Mouse (Mus musculus): ENCODE results near the gene Msi2.
A peak's percentile ranks its signal among the peaks of the same experiment; 100 is the strongest.

Gene Msi2

GRCm38 (mm10) chr11:88448571-88448970 lies 269.7 kb downstream of the Msi2 start:
- no peak for DNase-seq (ENCODE audit: low read depth, low spot score)

- no peak for DNase-seq (ENCODE audit: low read depth, low spot score)
Measured at GRCm38 (mm10) chr11:88447350-88447749, 271.0 kb downstream of the Msi2 start.

GRCm38 (mm10) chr11:88443905-88444304 lies 274.4 kb downstream of the Msi2 start:
- DNase-seq (ENCODE audit: low read depth, low spot score), result no peak

GRCm38 (mm10) chr11:88443291-88443690 lies 275.0 kb downstream of the Msi2 start:
- DNase-seq (ENCODE audit: low read depth, low spot score), result no peak

- DNase-seq (ENCODE audit: low read depth, low spot score), result peak; percentile 25
Measured at GRCm38 (mm10) chr11:88441871-88442740, 276.2 kb downstream of the Msi2 start.

- DNase-seq (ENCODE audit: low read depth, low spot score), result no peak
Measured at GRCm38 (mm10) chr11:88438659-88439058, 279.7 kb downstream of the Msi2 start.

- DNase-seq (ENCODE audit: low read depth, low spot score), result no peak
Measured at GRCm38 (mm10) chr11:88436596-88436995, 281.7 kb downstream of the Msi2 start.

- no peak for DNase-seq (ENCODE audit: low read depth, low spot score)
Measured at GRCm38 (mm10) chr11:88435543-88435942, 282.8 kb downstream of the Msi2 start.

- DNase-seq (ENCODE audit: low read depth, low spot score), result no peak
Measured at GRCm38 (mm10) chr11:88431363-88432269, 286.7 kb downstream of the Msi2 start.

GRCm38 (mm10) chr11:88430292-88430691 lies 288.0 kb downstream of the Msi2 start:
- DNase-seq (ENCODE audit: low read depth, low spot score), result no peak

GRCm38 (mm10) chr11:88429680-88430079 lies 288.6 kb downstream of the Msi2 start:
- peak; percentile 43 for DNase-seq (ENCODE audit: low read depth, low spot score)

GRCm38 (mm10) chr11:88425631-88426101 lies 292.6 kb downstream of the Msi2 start:
- no peak for DNase-seq (ENCODE audit: low read depth, low spot score)

- no peak for DNase-seq (ENCODE audit: low read depth, low spot score)
Measured at GRCm38 (mm10) chr11:88424034-88424767, 294.1 kb downstream of the Msi2 start.

GRCm38 (mm10) chr11:88421057-88421578 lies 297.2 kb downstream of the Msi2 start:
- no peak for DNase-seq (ENCODE audit: low read depth, low spot score)

GRCm38 (mm10) chr11:88419657-88420366 lies 298.5 kb downstream of the Msi2 start:
- DNase-seq (ENCODE audit: low read depth, low spot score), result no peak

GRCm38 (mm10) chr11:88419064-88419463 lies 299.2 kb downstream of the Msi2 start:
- DNase-seq (ENCODE audit: low read depth, low spot score), result no peak

GRCm38 (mm10) chr11:88414157-88414870 lies 304.0 kb downstream of the Msi2 start:
- no peak for DNase-seq (ENCODE audit: low read depth, low spot score)

GRCm38 (mm10) chr11:88412423-88413094 lies 305.8 kb downstream of the Msi2 start:
- peak; percentile 64 for DNase-seq (ENCODE audit: low read depth, low spot score)

GRCm38 (mm10) chr11:88408305-88408704 lies 310.0 kb downstream of the Msi2 start:
- no peak for DNase-seq (ENCODE audit: low read depth, low spot score)

All from ES-CJ7 (cell line).